Mouse (Mus musculus) erythroblast, embryonic 14.5 days (primary cell): ENCODE data around the gene Agtrap. TPM values are rescaled to one million over a fixed set of nuclear protein-coding genes. Genes with fewer than 3 reads are reported as not detected.
A peak's percentile ranks its signal among the peaks of the same experiment; 100 is the strongest.

Experiments used
- H3K27me3 ChIP-seq: 2 replicates; pipeline ENCODE4 v1.6.1; 2012; ENCODE audit warnings: inconsistent platforms; ENCODE audit not compliant: control insufficient read depth
- H3K36me3 ChIP-seq: 2 replicates; pipeline ENCODE4 v1.6.1; 2012; ENCODE audit warnings: mild to moderate bottlenecking, inconsistent platforms; ENCODE audit not compliant: control insufficient read depth
- H3K4me1 ChIP-seq: 2 replicates; pipeline ENCODE4 v1.6.1; 2012; ENCODE audit warnings: inconsistent platforms; ENCODE audit not compliant: control insufficient read depth
- H3K4me3 ChIP-seq: replicated peaks from 2 replicates; pipeline ENCODE3; 2012; ENCODE audit warnings: moderate library complexity, mild to moderate bottlenecking, inconsistent platforms
- H3K9me3 ChIP-seq: 2 replicates; pipeline ENCODE4 v1.6.1; 2012; ENCODE audit warnings: low read length, inconsistent platforms, mixed read lengths; ENCODE audit not compliant: control insufficient read depth
- GATA1 ChIP-seq: IDR thresholded peaks from 2 replicates; pipeline ENCODE4 v1.6.1; 2012; ENCODE audit warnings: low read length, inconsistent platforms, mixed read lengths
- TAL1 ChIP-seq: IDR thresholded peaks from 3 replicates; pipeline ENCODE4 v1.6.1; 2012; ENCODE audit warnings: low read length, inconsistent platforms, mixed read lengths
- polyA plus RNA-seq: library from polyadenylated mRNA; stranded (reverse); fragments of >175 nt; gene quantifications from 2 replicates; pipeline ENCODE4 v1.2.3, GENCODE M21; 2012

Agtrap gene
- polyA plus RNA-seq, 1 experiment, result 0.17 TPM

GRCm38 (mm10) chr4:148092551-148093271 lies 4.9 kb upstream of the Agtrap start:
- TF ChIP-seq TAL1, result no peak
- TF ChIP-seq GATA1, result no peak
- Histone ChIP-seq H3K36me3 (no peaks in the 10 kb centered on the region), H3K27me3 (no peaks in the 10 kb centered on the region)

GRCm38 (mm10) chr4:148091181-148091580 lies 3.4 kb upstream of the Agtrap start:
- peaks cover 25% of the 10 kb centered on the region for H3K4me1 ChIP-seq
- H3K27me3 ChIP-seq, result no peaks in the 10 kb centered on the region
- H3K4me3 ChIP-seq, result no peak overlapping the region
- no peak for TF ChIP-seq GATA1
- TF ChIP-seq TAL1, result no peak
- H3K36me3 ChIP-seq, result no peaks in the 10 kb centered on the region
- H3K9me3 ChIP-seq, result no peaks in the 10 kb centered on the region

More at GRCm38 (mm10) chr4:148092551-148093271, 4.9 kb upstream of the Agtrap start:
- H3K4me1 ChIP-seq, result peaks cover 17% of the 10 kb centered on the region
- H3K4me3 ChIP-seq, result no peak overlapping the region
- no peaks in the 10 kb centered on the region for H3K9me3 ChIP-seq

- no peak for TF ChIP-seq GATA1
- no peak for TF ChIP-seq TAL1
- Histone ChIP-seq H3K27me3 (no peaks in the 10 kb centered on the region), H3K4me1 (peaks cover 25% of the 10 kb centered on the region), H3K36me3 (no peaks in the 10 kb centered on the region), H3K4me3 (no peak overlapping the region), H3K9me3 (no peaks in the 10 kb centered on the region)
These were observed 1.3 kb upstream of the Agtrap start for GRCm38 (mm10) chr4:148089166-148089565.

- peaks cover 43% of the 10 kb centered on the region for H3K4me1 ChIP-seq
- TF ChIP-seq GATA1, result no peak
- no peak for TF ChIP-seq TAL1
- H3K36me3 ChIP-seq, result no peaks in the 10 kb centered on the region
- H3K4me3 ChIP-seq, result peak overlapping the region; percentile 75
- H3K9me3 ChIP-seq, result no peaks in the 10 kb centered on the region
- no peaks in the 10 kb centered on the region for H3K27me3 ChIP-seq
These were observed 532 bp downstream of the Agtrap start for GRCm38 (mm10) chr4:148087091-148087906.

GRCm38 (mm10) chr4:148085907-148086305 lies 1.9 kb downstream of the Agtrap start:
- no peaks in the 10 kb centered on the region for H3K9me3 ChIP-seq
- H3K4me1 ChIP-seq, result peaks cover 47% of the 10 kb centered on the region
- TF ChIP-seq TAL1 (no peak), GATA1 (no peak)
- H3K36me3 ChIP-seq, result peaks cover 5% of the 10 kb centered on the region
- H3K27me3 ChIP-seq, result no peaks in the 10 kb centered on the region
- H3K4me3 ChIP-seq, result no peak overlapping the region

- H3K4me3 ChIP-seq, result no peak overlapping the region
These were observed 2.5 kb downstream of the Agtrap start for GRCm38 (mm10) chr4:148085131-148085906.

GRCm38 (mm10) chr4:148084261-148084714 lies 3.5 kb downstream of the Agtrap start:
- no peaks in the 10 kb centered on the region for H3K9me3 ChIP-seq
- peaks cover 11% of the 10 kb centered on the region for H3K36me3 ChIP-seq
- no peak overlapping the region for H3K4me3 ChIP-seq
- no peaks in the 10 kb centered on the region for H3K27me3 ChIP-seq
- TF ChIP-seq TAL1 (no peak), GATA1 (no peak)
- peaks cover 47% of the 10 kb centered on the region for H3K4me1 ChIP-seq

More at GRCm38 (mm10) chr4:148085131-148085906, 2.5 kb downstream of the Agtrap start:
- H3K9me3 ChIP-seq, result no peaks in the 10 kb centered on the region
- peaks cover 7% of the 10 kb centered on the region for H3K36me3 ChIP-seq
- H3K4me1 ChIP-seq, result peaks cover 47% of the 10 kb centered on the region
- TF ChIP-seq GATA1 (no peak), TAL1 (no peak)
- no peaks in the 10 kb centered on the region for H3K27me3 ChIP-seq

GRCm38 (mm10) chr4:148083176-148083899 lies 4.5 kb downstream of the Agtrap start:
- Histone ChIP-seq H3K36me3 (peaks cover 11% of the 10 kb centered on the region), H3K27me3 (no peaks in the 10 kb centered on the region), H3K9me3 (no peaks in the 10 kb centered on the region), H3K4me1 (peaks cover 46% of the 10 kb centered on the region), H3K4me3 (no peak overlapping the region)
- TF ChIP-seq TAL1, result no peak
- no peak for TF ChIP-seq GATA1
